Mouse (Mus musculus): Measurements from ENCODE around the gene Celf1. TPM values are rescaled to one million over a fixed set of nuclear protein-coding genes. Genes with fewer than 3 reads are reported as not detected.

The Celf1 gene
- polyA plus RNA-seq, 1 experiment from 2014 or later, result 98.2 TPM

DNA sequence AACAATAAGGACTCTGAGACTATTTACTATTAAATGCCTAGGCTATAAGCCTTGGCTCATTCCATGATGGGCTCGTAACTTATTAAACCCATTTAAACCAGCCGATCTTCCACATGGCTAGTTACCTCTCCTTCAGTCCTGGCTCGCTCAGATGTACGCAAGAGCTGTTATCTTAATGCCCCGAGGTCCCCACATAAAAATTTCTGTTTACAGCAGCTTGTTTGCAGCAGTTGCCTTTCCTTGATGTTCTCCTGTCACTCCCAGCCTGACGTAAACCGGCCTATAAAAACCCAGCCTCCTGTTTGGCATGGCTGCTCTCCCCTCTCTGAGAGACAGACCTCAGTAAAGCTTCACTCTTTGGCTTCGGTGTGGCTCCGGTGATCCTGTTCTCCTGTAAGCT, 107.2 kb downstream of the Celf1 start:
- 0 out of 2 replicates have a peak, but pooled peaks cover 3% of the 10 kb centered on the region for H3K36me3 ChIP-seq
- 75% methylated on average over 9 of the region's 9 CpGs for WGBS
- no peak overlapping the region for H3K9ac ChIP-seq
- no peak overlapping the region for H3K4me2 ChIP-seq
- ATAC-seq (replicated peaks; ENCODE audit: insufficient number of reproducible peaks, insufficient read depth, low FRiP score, low read depth), result no peak
- H3K4me1 ChIP-seq (replicated peaks), result peaks cover 10% of the 10 kb centered on the region
- no peak overlapping the region for H3K27ac ChIP-seq
- H3K4me3 ChIP-seq, result no peak overlapping the region
- H3K27me3 ChIP-seq, result no peaks in the 10 kb centered on the region
- no peaks in the 10 kb centered on the region for H3K9me3 ChIP-seq (replicated peaks)

GRCm38 (mm10) chr2:91051917-91052316, 111.7 kb downstream of the Celf1 start:
- Histone ChIP-seq H3K9me3 (replicated peaks) (no peaks in the 10 kb centered on the region), H3K4me3 (no peak overlapping the region)
- WGBS, result 65% methylated on average over 3 of the region's 3 CpGs

DNA sequence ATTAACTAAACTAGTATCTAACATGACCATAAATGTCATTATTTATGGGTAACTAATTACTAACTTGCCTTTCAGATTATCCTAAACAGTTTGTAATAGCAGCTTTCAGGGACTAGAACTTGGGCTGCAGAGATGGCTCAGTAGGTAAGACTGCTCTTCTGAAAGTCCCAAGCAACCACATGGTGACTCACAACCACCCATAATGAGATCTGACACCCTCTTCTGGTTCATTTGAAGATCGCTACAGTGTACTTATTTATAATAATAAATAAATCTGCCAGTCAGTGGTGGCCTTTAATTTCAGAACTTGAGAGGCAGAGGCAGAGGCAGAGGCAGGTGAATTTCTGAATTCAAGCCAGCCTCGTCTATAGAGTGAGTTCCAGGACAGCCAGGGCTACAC, 112.6 kb downstream of the Celf1 start:
- no peak for ATAC-seq (replicated peaks; ENCODE audit: insufficient number of reproducible peaks, insufficient read depth, low FRiP score, low read depth)
- H3K27ac ChIP-seq, result no peak overlapping the region
- peak overlapping the region; percentile 64; the same call in 1 of the 2 replicates for H3K4me3 ChIP-seq
- no peaks in the 10 kb centered on the region for H3K9me3 ChIP-seq (replicated peaks)
- H3K27me3 ChIP-seq, result no peaks in the 10 kb centered on the region
- WGBS, result 49% methylated on average over 2 of the region's 2 CpGs
- no peak overlapping the region for H3K9ac ChIP-seq
- peak overlapping the region; percentile 77; the same call in 1 of the 2 replicates for H3K4me2 ChIP-seq
- H3K4me1 ChIP-seq (replicated peaks), result peaks cover 13% of the 10 kb centered on the region
- H3K36me3 ChIP-seq, result peaks cover 28% of the 10 kb centered on the region

More at GRCm38 (mm10) chr2:91051917-91052316, 111.7 kb downstream of the Celf1 start:
- Histone ChIP-seq H3K4me1 (replicated peaks) (peaks cover 13% of the 10 kb centered on the region), H3K27me3 (no peaks in the 10 kb centered on the region), H3K4me2 (no peak overlapping the region), H3K9ac (no peak overlapping the region), H3K36me3 (peaks cover 20% of the 10 kb centered on the region), H3K27ac (no peak overlapping the region)
- no peak for ATAC-seq (replicated peaks; ENCODE audit: insufficient number of reproducible peaks, insufficient read depth, low FRiP score, low read depth)

- WGBS, result under 1% methylated on average over 6 of the region's 6 CpGs
Measured at GRCm38 (mm10) chr2:91053181-91053933, 113.2 kb downstream of the Celf1 start.

GRCm38 (mm10) chr2:91053934-91054382, 113.8 kb downstream of the Celf1 start, which contains the start of gene Psmc3:
Gene Psmc3 (plus strand): TSS chr2:91054009.
- Histone ChIP-seq H3K4me2 (peak within 1 kb of the TSS; percentile 77), H3K9me3 (replicated peaks) (no peaks in the 10 kb centered on the region), H3K27ac (peak within 1 kb of the TSS; percentile 87), H3K36me3 (peaks cover 41% of the 10 kb centered on the region), H3K4me1 (replicated peaks) (peaks cover 13% of the 10 kb centered on the region), H3K4me3 (peak within 1 kb of the TSS; percentile 64), H3K27me3 (no peaks in the 10 kb centered on the region), H3K9ac (peak within 1 kb of the TSS; percentile 87)
- WGBS, result under 1% methylated on average over 40 of the region's 40 CpGs
- peak; percentile 96 for ATAC-seq (replicated peaks; ENCODE audit: insufficient number of reproducible peaks, insufficient read depth, low FRiP score, low read depth)

More at GRCm38 (mm10) chr2:91053181-91053933, 113.2 kb downstream of the Celf1 start:
- H3K27me3 ChIP-seq, result no peaks in the 10 kb centered on the region
- peak overlapping the region; percentile 64 for H3K4me3 ChIP-seq
- peaks cover 35% of the 10 kb centered on the region for H3K36me3 ChIP-seq
- H3K9ac ChIP-seq, result peak overlapping the region; percentile 42; the same call in 1 of the 2 replicates
- peak; percentile 38 for ATAC-seq (replicated peaks; ENCODE audit: insufficient number of reproducible peaks, insufficient read depth, low FRiP score, low read depth)
- H3K9me3 ChIP-seq (replicated peaks), result no peaks in the 10 kb centered on the region
- H3K27ac ChIP-seq, result no peak overlapping the region
- peak overlapping the region; percentile 77 for H3K4me2 ChIP-seq
- peaks cover 13% of the 10 kb centered on the region for H3K4me1 ChIP-seq (replicated peaks)

DNA sequence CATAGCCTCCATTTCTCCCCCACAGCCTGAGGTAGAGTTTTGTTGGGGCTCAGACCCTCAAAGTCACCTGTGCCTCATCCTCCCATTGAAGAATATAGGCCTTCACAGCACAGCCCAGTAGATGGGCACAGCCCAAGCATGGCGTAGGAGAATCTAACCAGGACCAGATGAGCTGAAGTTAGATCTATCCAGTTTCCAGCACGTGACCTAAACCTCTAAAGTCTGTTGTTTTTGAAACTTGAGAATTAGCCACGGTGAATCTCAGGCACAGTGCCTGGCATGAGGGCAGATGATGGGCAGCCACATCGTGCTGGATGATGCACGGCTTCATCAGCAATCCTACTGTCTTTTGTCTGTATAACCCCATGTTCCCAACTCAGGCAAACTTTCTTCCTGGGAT, 118.3 kb downstream of the Celf1 start:
- WGBS, result 90% methylated on average over 5 of the region's 5 CpGs

DNA sequence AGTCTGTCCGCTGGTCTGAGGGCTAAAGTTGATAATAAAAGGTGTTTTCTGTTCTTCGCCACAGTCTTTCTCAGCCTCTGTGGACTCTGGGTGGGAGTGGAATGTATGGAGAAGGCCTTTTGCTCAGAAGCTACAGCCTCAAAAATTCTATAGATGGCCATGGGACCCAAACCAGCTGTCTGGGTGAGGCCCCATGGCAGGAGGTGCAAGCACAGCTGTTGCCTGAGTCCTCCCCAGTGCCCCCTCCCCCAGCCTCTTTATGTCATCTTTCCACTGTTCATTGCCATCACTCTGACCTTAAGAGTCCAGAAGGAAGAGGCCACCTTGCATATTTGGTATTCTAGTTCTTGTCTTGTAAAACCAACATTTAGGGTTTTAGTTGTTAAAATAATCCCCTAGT, 119.2 kb downstream of the Celf1 start:
- WGBS, result 94% methylated on average over 2 of the region's 2 CpGs

More for the DNA sequence above, 118.3 kb downstream of the Celf1 start:
- Histone ChIP-seq H3K27me3 (no peaks in the 10 kb centered on the region), H3K4me1 (replicated peaks) (peaks cover 40% of the 10 kb centered on the region), H3K36me3 (peaks cover 65% of the 10 kb centered on the region), H3K4me3 (no peak overlapping the region), H3K4me2 (no peak overlapping the region), H3K27ac (no peak overlapping the region), H3K9ac (no peak overlapping the region), H3K9me3 (replicated peaks) (no peaks in the 10 kb centered on the region)
- no peak for ATAC-seq (replicated peaks; ENCODE audit: insufficient number of reproducible peaks, insufficient read depth, low FRiP score, low read depth)

GRCm38 (mm10) chr2:91060544-91061355, 120.6 kb downstream of the Celf1 start:
- no peak overlapping the region for H3K4me3 ChIP-seq
- H3K36me3 ChIP-seq, result peaks cover 74% of the 10 kb centered on the region
- peak overlapping the region; percentile 89 for H3K27ac ChIP-seq
- H3K9me3 ChIP-seq (replicated peaks), result no peaks in the 10 kb centered on the region
- H3K9ac ChIP-seq, result no peak overlapping the region
- no peak overlapping the region for H3K4me2 ChIP-seq
- H3K27me3 ChIP-seq, result no peaks in the 10 kb centered on the region
- H3K4me1 ChIP-seq (replicated peaks), result peaks cover 31% of the 10 kb centered on the region
- ATAC-seq (replicated peaks; ENCODE audit: insufficient number of reproducible peaks, insufficient read depth, low FRiP score, low read depth), result peak; percentile 16; the same call in 1 of the 2 replicates
- WGBS, result 51% methylated on average over 10 of the region's 10 CpGs

More for the DNA sequence above, 119.2 kb downstream of the Celf1 start:
- peaks cover 40% of the 10 kb centered on the region for H3K4me1 ChIP-seq (replicated peaks)
- ATAC-seq (replicated peaks; ENCODE audit: insufficient number of reproducible peaks, insufficient read depth, low FRiP score, low read depth), result no peak
- no peaks in the 10 kb centered on the region for H3K27me3 ChIP-seq
- no peak overlapping the region for H3K9ac ChIP-seq
- H3K4me3 ChIP-seq, result no peak overlapping the region
- H3K4me2 ChIP-seq, result no peak overlapping the region
- H3K27ac ChIP-seq, result no peak overlapping the region
- H3K36me3 ChIP-seq, result peaks cover 74% of the 10 kb centered on the region
- no peaks in the 10 kb centered on the region for H3K9me3 ChIP-seq (replicated peaks)

GRCm38 (mm10) chr2:91061849-91062481, 121.8 kb downstream of the Celf1 start:
- Histone ChIP-seq H3K9ac (0 out of 2 replicates have a peak overlapping the region, but pooled peaks have one; percentile 12), H3K4me3 (no peak overlapping the region), H3K9me3 (replicated peaks) (no peaks in the 10 kb centered on the region), H3K4me1 (replicated peaks) (peaks cover 39% of the 10 kb centered on the region), H3K36me3 (peaks cover 64% of the 10 kb centered on the region), H3K4me2 (0 out of 2 replicates have a peak overlapping the region, but pooled peaks have one; percentile 18), H3K27me3 (no peaks in the 10 kb centered on the region), H3K27ac (peak overlapping the region; percentile 89)
- peak; percentile 51 for ATAC-seq (replicated peaks; ENCODE audit: insufficient number of reproducible peaks, insufficient read depth, low FRiP score, low read depth)
- whole genome bisulfite sequencing, result 37% methylated on average over 6 of the region's 6 CpGs

DNA sequence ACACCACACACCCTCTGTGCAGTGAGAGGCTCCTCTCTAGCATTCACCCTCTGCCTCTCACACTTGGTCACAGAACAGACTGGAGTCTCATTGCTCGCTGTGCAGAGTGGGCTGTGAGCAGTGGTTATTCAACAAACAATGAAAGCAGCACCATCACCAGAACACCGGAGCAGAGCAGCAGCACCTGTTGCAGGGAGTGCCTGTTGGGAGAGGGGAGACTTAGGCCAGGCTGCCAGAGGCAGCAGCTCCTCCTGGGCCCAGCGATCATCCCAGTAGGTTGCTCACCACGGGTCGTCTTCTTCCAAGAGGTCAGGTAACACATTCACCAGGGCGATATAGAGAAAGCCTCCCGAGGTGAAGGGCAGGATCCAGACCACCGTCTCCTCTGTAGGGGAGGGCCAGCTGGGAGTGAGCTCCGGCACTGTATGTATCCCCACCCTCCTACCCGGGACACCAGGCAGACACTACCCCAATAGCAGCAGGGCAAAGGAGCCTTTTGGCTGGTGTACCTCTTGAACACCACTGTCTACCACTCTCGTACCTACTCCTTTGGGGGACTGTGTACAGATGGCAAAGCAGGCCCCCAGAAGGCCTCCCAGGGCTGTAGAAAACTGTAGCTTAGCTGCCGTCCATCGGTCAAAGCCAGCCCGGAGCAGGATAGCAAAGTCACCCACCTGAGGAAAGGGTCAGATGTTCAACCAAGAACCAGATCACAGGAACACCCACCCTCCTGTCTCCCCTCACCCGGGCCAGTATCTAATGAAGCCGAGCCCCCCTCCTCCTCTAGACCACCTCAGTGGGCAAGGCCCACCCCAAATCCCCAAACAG, 122.8 kb downstream of the Celf1 start:
- no peaks in the 10 kb centered on the region for H3K27me3 ChIP-seq
- H3K27ac ChIP-seq, result peak overlapping the region; percentile 89
- H3K4me3 ChIP-seq, result no peak overlapping the region
- no peak for ATAC-seq (replicated peaks; ENCODE audit: insufficient number of reproducible peaks, insufficient read depth, low FRiP score, low read depth)
- H3K9ac ChIP-seq, result peak overlapping the region; percentile 12; the same call in 1 of the 2 replicates
- 88% methylated on average over 16 of the region's 16 CpGs for WGBS
- H3K36me3 ChIP-seq, result peaks cover 59% of the 10 kb centered on the region
- H3K9me3 ChIP-seq (replicated peaks), result no peaks in the 10 kb centered on the region
- no peak overlapping the region for H3K4me2 ChIP-seq
- peaks cover 43% of the 10 kb centered on the region for H3K4me1 ChIP-seq (replicated peaks)
